Mouse (Mus musculus) spleen, adult 2 months (tissue): ENCODE results near the gene 1700020N01Rik.

Source experiments
- CTCF ChIP-seq: fragments of 200-500 bp; IDR thresholded peaks from 2 replicates; pipeline ENCODE4 v1.5.1; 2011; ENCODE audit warnings: mild to moderate bottlenecking, inconsistent platforms; ENCODE audit not compliant: insufficient read depth, insufficient read length, insufficient replicate concordance; ENCODE audit errors: extremely low read depth
- POLR2A ChIP-seq: fragments of 200-500 bp; IDR thresholded peaks from 2 replicates; pipeline ENCODE4 v1.6.1; 2011; ENCODE audit warnings: low read depth, low read length, inconsistent platforms

DNA sequence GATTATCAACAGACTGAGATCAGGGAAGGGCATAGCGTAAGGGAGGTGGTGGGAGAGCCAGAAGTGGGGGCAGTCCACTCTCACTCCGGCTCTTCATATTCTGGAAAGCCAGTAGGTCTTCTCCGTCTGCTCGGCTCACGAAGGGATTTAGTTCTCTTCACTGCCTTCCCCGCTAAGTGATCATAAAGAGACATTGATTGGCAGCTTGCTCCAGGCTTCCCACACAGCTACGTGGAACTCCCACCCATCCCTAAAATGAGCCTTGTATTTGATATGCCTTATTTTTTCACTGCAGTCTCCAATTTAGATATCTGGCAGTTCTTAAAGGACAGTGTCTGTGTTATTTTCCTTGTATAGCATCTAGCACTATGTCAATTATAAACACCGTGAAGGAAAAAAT, 11.5 kb downstream of the 1700020N01Rik start:
- TF ChIP-seq CTCF (no peak), POLR2A (no peak)
